In genomic region chr5:46573280-46573670, GRCm38 (mm10) we compare ENCODE assay signal across 15 mouse cellular contexts.
A peak's percentile ranks its signal among the peaks of the same experiment; 100 is the strongest.
DNase-seq lines count a peak whose midpoint lies in the region; ATAC-seq and TF ChIP-seq lines count a peak whose summit lies in the region.
"Had no signal": no experiment of that assay in that cellular context is flagged by ENCODE, and none has a peak within 500 bp of the region (broad histone marks: within the 10 kb centered on the region; RNA-seq: fewer than 3 reads in every experiment).

No protein-coding gene starts in this region.

- H3K27ac ChIP-seq in stomach, embryonic 14.5 days (ENCODE audit: low read length): 0 out of 2 replicates have a peak overlapping the region, but pooled peaks have one; percentile 27
- no peak overlapping the region for H3K27ac ChIP-seq in stomach, postnatal 0 days (replicated peaks)
- no peak overlapping the region for H3K27ac ChIP-seq in layer of hippocampus, adult 2 months
- H3K27ac ChIP-seq: forebrain, embryonic 10.5 days; liver, embryonic 15.5 days had no signal

- H3K27me3 ChIP-seq in stomach, embryonic 14.5 days (ENCODE audit: control insufficient read depth, insufficient read depth, low read length): no peaks in the 10 kb centered on the region
- H3K27me3 ChIP-seq in stomach, postnatal 0 days (ENCODE audit: control insufficient read depth, insufficient read depth, low read length): no peaks in the 10 kb centered on the region
- H3K27me3 ChIP-seq: liver, embryonic 15.5 days; megakaryocyte, embryonic 14.5 days had no signal

- no peaks in the 10 kb centered on the region for H3K4me1 ChIP-seq in stomach, embryonic 14.5 days (ENCODE audit: control insufficient read depth, insufficient read depth, low read length)
- H3K4me1 ChIP-seq in stomach, postnatal 0 days (replicated peaks; ENCODE audit: control insufficient read depth, insufficient read depth): no peaks in the 10 kb centered on the region
- H3K4me1 ChIP-seq: forebrain, embryonic 10.5 days; liver, embryonic 15.5 days had no signal

- DNase-seq in cerebellum, postnatal 10 days: peak; percentile 8 to 17
- DNase-seq in cerebellum, postnatal 36 days: no peak
- DNase-seq in left cerebral cortex, postnatal 4 days: peak; percentile 1
- no peak for DNase-seq in left cerebral cortex, adult 8-10 months (ENCODE audit: low spot score in 2 of 2)
- no peak for DNase-seq in stomach, postnatal 0 days (ENCODE audit: low spot score)
- no peak for DNase-seq in testis, postnatal 10 days (ENCODE audit: low spot score)
- DNase-seq in layer of hippocampus, adult 2 months (ENCODE audit: low spot score in 2 of 2): no peak
- DNase-seq: heart, adult 18-20 months; heart, postnatal 14 days; right cerebral cortex, postnatal 4 days had no signal

- ATAC-seq in stomach, embryonic 14.5 days (ENCODE audit: insufficient number of reproducible peaks, insufficient read depth, low FRiP score, low read depth): peak; percentile 10; the same call in 1 of the 2 replicates
- ATAC-seq in stomach, postnatal 0 days (ENCODE audit: low FRiP score, low TSS enrichment): no peak

- no peak overlapping the region for H3K9ac ChIP-seq in stomach, embryonic 14.5 days (replicated peaks; ENCODE audit: low read depth, low read length)
- H3K9ac ChIP-seq in stomach, postnatal 0 days (ENCODE audit: low read length): no peak overlapping the region
- H3K9ac ChIP-seq: liver, embryonic 15.5 days had no signal

- TF ChIP-seq EP300 in stomach, postnatal 0 days (optimal IDR thresholded peaks at IDR 0.05): no peak

- H3K36me3 ChIP-seq in stomach, embryonic 14.5 days (ENCODE audit: control insufficient read depth, insufficient read depth, low read length): no peaks in the 10 kb centered on the region
- H3K36me3 ChIP-seq in stomach, postnatal 0 days (ENCODE audit: control insufficient read depth, insufficient read depth, low read length): no peaks in the 10 kb centered on the region
- H3K36me3 ChIP-seq: forebrain, embryonic 10.5 days; G1E; liver, embryonic 15.5 days had no signal

- intact Hi-C loops in left cerebral cortex, postnatal 4 days (cut with DNase I): no loop called here

- TF ChIP-seq CTCF in stomach, postnatal 0 days (IDR thresholded peaks at IDR 0.05; ENCODE audit: low read depth): no peak
- no peak for TF ChIP-seq CTCF in layer of hippocampus, adult 2 months (conservative IDR thresholded peaks at IDR 0.05)

- H3K9me3 ChIP-seq in stomach, embryonic 14.5 days (ENCODE audit: control insufficient read depth, low read depth, low read length): no peaks in the 10 kb centered on the region
- no peaks in the 10 kb centered on the region for H3K9me3 ChIP-seq in stomach, postnatal 0 days (ENCODE audit: control insufficient read depth, low read length)
- H3K9me3 ChIP-seq: forebrain, embryonic 10.5 days; G1E; liver, embryonic 15.5 days; megakaryocyte, embryonic 14.5 days had no signal

- no peak overlapping the region for H3K4me3 ChIP-seq in stomach, embryonic 14.5 days (ENCODE audit: low read depth, low read length)
- H3K4me3 ChIP-seq in stomach, postnatal 0 days (ENCODE audit: low read depth, low read length): no peak overlapping the region
- H3K4me3 ChIP-seq in layer of hippocampus, adult 2 months: no peak overlapping the region
- H3K4me3 ChIP-seq: forebrain, embryonic 10.5 days; liver, embryonic 15.5 days; megakaryocyte, embryonic 14.5 days had no signal

- H3K4me2 ChIP-seq in stomach, embryonic 14.5 days (replicated peaks; ENCODE audit: low read depth, low read length): no peak overlapping the region
- no peak overlapping the region for H3K4me2 ChIP-seq in stomach, postnatal 0 days (replicated peaks; ENCODE audit: low read depth)
- H3K4me2 ChIP-seq: liver, embryonic 15.5 days had no signal

- WGBS in stomach, embryonic 14.5 days: 44% methylated on average over 7 of the region's 7 CpGs
- 54% methylated on average over 7 of the region's 7 CpGs for WGBS in stomach, postnatal 0 days

Comparison
In these comparisons a context has a peak if more than half of its experiments do, and no peak if none do; other contexts are left out.
1. DNase-seq: peak in cerebellum, postnatal 10 days (2 of 2) and left cerebral cortex, postnatal 4 days (single experiment); none in cerebellum, postnatal 36 days (0 of 2), left cerebral cortex, adult 8-10 months (0 of 2), stomach, postnatal 0 days (single experiment), testis, postnatal 10 days (single experiment) and layer of hippocampus, adult 2 months (0 of 2).